Mouse (Mus musculus): Measurements from ENCODE around the gene Pde10a.

DNA sequence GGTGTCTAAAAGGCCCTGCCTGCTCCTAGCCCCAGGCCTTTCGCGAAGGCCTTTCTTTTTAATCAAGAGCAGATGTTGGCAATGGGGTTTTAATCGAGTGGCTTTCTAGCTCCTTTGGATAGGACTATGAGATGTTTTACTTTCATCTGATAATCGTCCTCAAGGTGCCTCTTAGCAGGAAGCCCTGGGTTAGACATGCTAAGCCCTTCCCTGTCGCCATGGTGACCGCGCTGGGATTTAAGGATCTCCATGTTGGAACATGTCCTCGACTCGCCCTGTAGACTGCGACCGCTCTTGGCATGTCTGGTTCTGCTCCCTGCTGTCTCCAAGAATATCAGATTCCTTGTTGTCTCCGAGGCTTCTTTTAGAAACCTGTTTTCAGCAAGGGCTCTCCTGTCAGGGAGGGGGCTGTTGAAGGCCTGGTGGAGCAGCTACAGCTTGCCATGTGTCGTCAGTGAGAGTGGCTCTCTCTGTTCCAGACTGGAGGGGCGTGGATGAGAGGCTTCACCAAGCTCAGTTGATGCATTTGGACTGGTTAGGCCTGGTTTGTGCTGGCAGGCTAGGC, 16.9 kb downstream of the Pde10a start:
- no peak for TF ChIP-seq HCFC1 (IDR thresholded peaks at IDR 0.05; ENCODE audit: borderline replicate concordance, insufficient read depth, low read length)
- no peak for TF ChIP-seq ZNF384 (IDR thresholded peaks at IDR 0.05; ENCODE audit: low read depth, low read length)
- no peak for TF ChIP-seq MAFK (IDR thresholded peaks at IDR 0.05; ENCODE audit: insufficient read depth, low read depth, low read length)
- TF ChIP-seq ZC3H11A (IDR thresholded peaks at IDR 0.05; ENCODE audit: borderline replicate concordance, low read depth, low read length) = no peak

All from ES-E14 (cell line).